Mouse (Mus musculus) hindbrain, embryonic 15.5 days (tissue): ENCODE measurements around the gene Hpn. TPM values are rescaled to one million over a fixed set of nuclear protein-coding genes. Genes with fewer than 3 reads are reported as not detected.

Experiments
- ATAC-seq: fragments of 200-750 bp; cut with Nextera tagmentation; 2 replicates; pipeline ENCODE4 v1.8.0; 2017; ENCODE audit warnings: low read depth, moderate number of reproducible peaks, moderate TSS enrichment; ENCODE audit not compliant: low FRiP score
- H3K27ac ChIP-seq: fragments of 300-500 bp; sonication (generic); replicated peaks from 2 replicates; pipeline ENCODE4 v1.5.1; 2015; ENCODE audit warnings: mild to moderate bottlenecking, inconsistent platforms
- H3K27me3 ChIP-seq: fragments of 300-500 bp; sonication (generic); 2 replicates; pipeline ENCODE4 v1.6.1; 2015; ENCODE audit warnings: control low read depth, inconsistent platforms
- H3K36me3 ChIP-seq: fragments of 300-500 bp; sonication (generic); 2 replicates; pipeline ENCODE4 v1.6.1; 2015; ENCODE audit warnings: control low read depth, inconsistent platforms
- H3K4me1 ChIP-seq: fragments of 300-500 bp; sonication (generic); replicated peaks from 2 replicates; pipeline ENCODE4 v1.6.1; 2015; ENCODE audit warnings: control low read depth, inconsistent platforms
- H3K4me2 ChIP-seq: fragments of 300-500 bp; sonication (generic); 2 replicates; pipeline ENCODE4 v1.6.1; 2015; ENCODE audit warnings: moderate library complexity, mild to moderate bottlenecking, inconsistent platforms
- H3K4me3 ChIP-seq: fragments of 300-500 bp; sonication (generic); 2 replicates; pipeline ENCODE4 v1.5.1; 2015; ENCODE audit warnings: mild to moderate bottlenecking, inconsistent platforms
- H3K9ac ChIP-seq: fragments of 300-500 bp; sonication (generic); 2 replicates; pipeline ENCODE4 v1.6.1; 2015; ENCODE audit warnings: inconsistent platforms
- H3K9me3 ChIP-seq: fragments of 300-500 bp; sonication (generic); 2 replicates; pipeline ENCODE4 v1.6.1; 2016; ENCODE audit warnings: control low read depth, inconsistent platforms
- WGBS: fragments of 180-500 bp; shearing (Covaris S2); methylation state at CpG from one replicate; pipeline ENCODE4 v1.1.7; 2015; 5-methylcytosine and 5-hydroxymethylcytosine counted together
- polyA plus RNA-seq: library from polyadenylated mRNA; unstranded; fragments of >200 nt; fragmentation: Nextera tagmentation; extraction: Ambion mirVana; gene quantifications from 2 replicates; pipeline ENCODE4 v1.2.1, GENCODE M21; 2015

Gene Hpn
- polyA plus RNA-seq, 1 experiment from 2014 or later, result 0.51 TPM

GRCm38 (mm10) chr7:31074061-31074712 is 40.9 kb downstream of the Hpn start:
- H3K4me1 ChIP-seq, result no peaks in the 10 kb centered on the region
- WGBS, result 65% methylated on average over 7 of the region's 7 CpGs
- H3K9ac ChIP-seq, result no peak overlapping the region
- H3K4me3 ChIP-seq, result no peak overlapping the region
- no peaks in the 10 kb centered on the region for H3K36me3 ChIP-seq
- ATAC-seq, result no peak
- no peaks in the 10 kb centered on the region for H3K27me3 ChIP-seq
- no peaks in the 10 kb centered on the region for H3K9me3 ChIP-seq
- no peak overlapping the region for H3K27ac ChIP-seq
- no peak overlapping the region for H3K4me2 ChIP-seq

GRCm38 (mm10) chr7:31073546-31073945 is 41.5 kb downstream of the Hpn start:
- no peaks in the 10 kb centered on the region for H3K36me3 ChIP-seq
- no peaks in the 10 kb centered on the region for H3K27me3 ChIP-seq
- no peaks in the 10 kb centered on the region for H3K9me3 ChIP-seq
- no peak overlapping the region for H3K4me2 ChIP-seq
- ATAC-seq, result no peak
- H3K9ac ChIP-seq, result no peak overlapping the region
- H3K4me1 ChIP-seq, result no peaks in the 10 kb centered on the region
- no peak overlapping the region for H3K4me3 ChIP-seq
- no peak overlapping the region for H3K27ac ChIP-seq

- H3K27ac ChIP-seq, result no peak overlapping the region
- no peaks in the 10 kb centered on the region for H3K27me3 ChIP-seq
- H3K4me1 ChIP-seq, result no peaks in the 10 kb centered on the region
- H3K9ac ChIP-seq, result no peak overlapping the region
- H3K9me3 ChIP-seq, result no peaks in the 10 kb centered on the region
- ATAC-seq, result no peak
- 35% methylated on average over 9 of the region's 9 CpGs for WGBS
- no peaks in the 10 kb centered on the region for H3K36me3 ChIP-seq
- no peak overlapping the region for H3K4me2 ChIP-seq
- no peak overlapping the region for H3K4me3 ChIP-seq
Observed at GRCm38 (mm10) chr7:31072326-31072725, 42.8 kb downstream of the Hpn start.

GRCm38 (mm10) chr7:31070324-31070723 is 44.8 kb downstream of the Hpn start:
- Histone ChIP-seq H3K9ac (no peak overlapping the region), H3K36me3 (no peaks in the 10 kb centered on the region), H3K4me2 (no peak overlapping the region), H3K4me1 (no peaks in the 10 kb centered on the region), H3K27ac (no peak overlapping the region), H3K27me3 (no peaks in the 10 kb centered on the region), H3K9me3 (no peaks in the 10 kb centered on the region), H3K4me3 (no peak overlapping the region)
- WGBS, result 83% methylated on average over 6 of the region's 6 CpGs
- no peak for ATAC-seq

GRCm38 (mm10) chr7:31069491-31069890 is 45.6 kb downstream of the Hpn start:
- Histone ChIP-seq H3K9ac (no peak overlapping the region), H3K4me2 (no peak overlapping the region), H3K4me1 (no peaks in the 10 kb centered on the region), H3K4me3 (no peak overlapping the region), H3K9me3 (no peaks in the 10 kb centered on the region), H3K27me3 (no peaks in the 10 kb centered on the region), H3K36me3 (no peaks in the 10 kb centered on the region), H3K27ac (no peak overlapping the region)
- ATAC-seq, result no peak
- WGBS, result 89% methylated on average over 14 of the region's 14 CpGs

- Histone ChIP-seq H3K9ac (no peak overlapping the region), H3K4me2 (no peak overlapping the region), H3K36me3 (no peaks in the 10 kb centered on the region), H3K27ac (no peak overlapping the region), H3K27me3 (no peaks in the 10 kb centered on the region), H3K4me3 (no peak overlapping the region), H3K9me3 (no peaks in the 10 kb centered on the region), H3K4me1 (no peaks in the 10 kb centered on the region)
- no peak for ATAC-seq
- WGBS, result 38% methylated on average over 5 of the region's 5 CpGs
Observed at GRCm38 (mm10) chr7:31067836-31068235, 47.3 kb downstream of the Hpn start.

GRCm38 (mm10) chr7:31063074-31063560 is 52.0 kb downstream of the Hpn start:
- H3K9me3 ChIP-seq, result no peaks in the 10 kb centered on the region
- WGBS, result 90% methylated on average over 12 of the region's 12 CpGs
- H3K36me3 ChIP-seq, result no peaks in the 10 kb centered on the region
- H3K4me1 ChIP-seq, result no peaks in the 10 kb centered on the region
- no peak overlapping the region for H3K4me3 ChIP-seq
- no peak for ATAC-seq
- no peak overlapping the region for H3K9ac ChIP-seq
- H3K4me2 ChIP-seq, result no peak overlapping the region
- no peak overlapping the region for H3K27ac ChIP-seq
- H3K27me3 ChIP-seq, result no peaks in the 10 kb centered on the region

GRCm38 (mm10) chr7:31060621-31061010 is 54.5 kb downstream of the Hpn start:
- H3K4me3 ChIP-seq, result no peak overlapping the region
- no peaks in the 10 kb centered on the region for H3K9me3 ChIP-seq
- ATAC-seq, result no peak
- H3K4me1 ChIP-seq, result no peaks in the 10 kb centered on the region
- no peak overlapping the region for H3K4me2 ChIP-seq
- H3K27me3 ChIP-seq, result no peaks in the 10 kb centered on the region
- H3K36me3 ChIP-seq, result no peaks in the 10 kb centered on the region
- H3K9ac ChIP-seq, result no peak overlapping the region
- WGBS, result 92% methylated on average over 7 of the region's 7 CpGs
- H3K27ac ChIP-seq, result no peak overlapping the region

- H3K4me3 ChIP-seq, result no peak overlapping the region
- 57% methylated on average over 11 of the region's 11 CpGs for WGBS
- H3K9me3 ChIP-seq, result no peaks in the 10 kb centered on the region
- no peak for ATAC-seq
- peaks cover 5% of the 10 kb centered on the region; the same call in 1 of the 2 replicates for H3K4me1 ChIP-seq
- no peaks in the 10 kb centered on the region for H3K36me3 ChIP-seq
- no peak overlapping the region for H3K4me2 ChIP-seq
- H3K9ac ChIP-seq, result no peak overlapping the region
- no peaks in the 10 kb centered on the region for H3K27me3 ChIP-seq
- H3K27ac ChIP-seq, result no peak overlapping the region
Observed at GRCm38 (mm10) chr7:31059919-31060620, 55.0 kb downstream of the Hpn start.

- Histone ChIP-seq H3K27ac (no peak within 1 kb of the TSS), H3K4me2 (no peak within 1 kb of the TSS)
- WGBS, result 2% methylated on average over 2 of the region's 2 CpGs
Observed at GRCm38 (mm10) chr7:31059108-31059507, 56.0 kb downstream of the Hpn start, which contains the start of gene Lgi4. Gene Lgi4 (plus strand): TSS chr7:31059342.

GRCm38 (mm10) chr7:31058211-31058610 is 56.9 kb downstream of the Hpn start:
- Histone ChIP-seq H3K27ac (no peak overlapping the region), H3K27me3 (peaks cover 11% of the 10 kb centered on the region), H3K4me2 (no peak overlapping the region), H3K9ac (no peak overlapping the region), H3K9me3 (no peaks in the 10 kb centered on the region), H3K4me3 (no peak overlapping the region), H3K4me1 (peaks cover 5% of the 10 kb centered on the region; the same call in 1 of the 2 replicates), H3K36me3 (no peaks in the 10 kb centered on the region)
- no peak for ATAC-seq
- WGBS, result 90% methylated on average over 6 of the region's 6 CpGs

More at GRCm38 (mm10) chr7:31059108-31059507, 56.0 kb downstream of the Hpn start, which contains the start of gene Lgi4:
- peak; percentile 38; the same call in 1 of the 2 replicates for ATAC-seq
- Histone ChIP-seq H3K9me3 (no peaks in the 10 kb centered on the region), H3K27me3 (peaks cover 3% of the 10 kb centered on the region; the same call in 1 of the 2 replicates), H3K9ac (no peak within 1 kb of the TSS), H3K4me3 (no peak within 1 kb of the TSS), H3K4me1 (peaks cover 5% of the 10 kb centered on the region; the same call in 1 of the 2 replicates), H3K36me3 (no peaks in the 10 kb centered on the region)

- Histone ChIP-seq H3K9me3 (no peaks in the 10 kb centered on the region), H3K36me3 (no peaks in the 10 kb centered on the region), H3K27ac (no peak overlapping the region), H3K4me3 (no peak overlapping the region), H3K4me2 (no peak overlapping the region), H3K9ac (no peak overlapping the region), H3K4me1 (peaks cover 7% of the 10 kb centered on the region), H3K27me3 (peaks cover 16% of the 10 kb centered on the region)
- ATAC-seq, result no peak
- 74% methylated on average over 5 of the region's 5 CpGs for WGBS
Observed at GRCm38 (mm10) chr7:31057730-31058129, 57.4 kb downstream of the Hpn start.
